In the genomic region with DNA sequence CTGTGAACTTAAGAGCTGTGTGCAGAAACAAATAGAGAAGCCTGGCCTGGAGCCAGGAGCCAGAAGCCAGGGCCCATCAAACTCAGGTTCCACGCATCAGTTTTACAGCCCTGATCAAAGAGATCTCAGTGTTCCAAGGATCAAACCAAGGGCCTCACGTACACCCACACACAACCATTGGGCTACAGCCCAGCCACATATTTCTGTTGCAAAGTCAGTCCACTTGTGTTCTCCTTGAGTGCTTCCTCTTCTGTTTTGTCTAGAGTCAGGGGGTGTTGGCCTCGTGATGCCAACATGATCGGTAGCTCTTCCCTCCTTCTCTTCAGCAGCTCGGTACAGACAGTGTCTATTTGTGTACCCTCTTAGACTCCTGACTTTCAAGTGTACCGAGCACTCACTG, we compare ENCODE assay signal across 11 mouse cellular contexts. TPM values are rescaled to one million over a fixed set of nuclear protein-coding genes. Genes with fewer than 3 reads are reported as not detected.
A peak's percentile ranks its signal among the peaks of the same experiment; 100 is the strongest.
DNase-seq lines count a peak whose midpoint lies in the region; ATAC-seq lines count a peak whose summit lies in the region.
"Had no signal": no experiment of that assay in that cellular context is flagged by ENCODE, and none has a peak within 500 bp of the region (broad histone marks: within the 10 kb centered on the region; RNA-seq: fewer than 3 reads in every experiment).

No protein-coding gene starts in this region.

- no peaks in the 10 kb centered on the region for H3K9me3 ChIP-seq in kidney, embryonic 14.5 days (ENCODE audit: control insufficient read depth, low read length)
- no peaks in the 10 kb centered on the region for H3K9me3 ChIP-seq in lung, embryonic 15.5 days
- H3K9me3 ChIP-seq: limb, embryonic 13.5 days had no signal

- no peaks in the 10 kb centered on the region for H3K27me3 ChIP-seq in kidney, embryonic 14.5 days (ENCODE audit: control insufficient read depth, insufficient read depth, low read length)
- peaks cover 11% of the 10 kb centered on the region; the same call in 1 of the 2 replicates for H3K27me3 ChIP-seq in lung, embryonic 15.5 days
- no peaks in the 10 kb centered on the region for H3K27me3 ChIP-seq in splenic B cell, adult 2 months (ENCODE audit: control insufficient read depth, insufficient read depth, low read length, poor library complexity, severe bottlenecking)

- 0 out of 2 replicates have a peak, but pooled peaks cover 4% of the 10 kb centered on the region for H3K4me1 ChIP-seq in kidney, embryonic 14.5 days (ENCODE audit: control insufficient read depth, insufficient read depth, low read length)
- peaks cover 22% of the 10 kb centered on the region for H3K4me1 ChIP-seq in lung, embryonic 15.5 days
- H3K4me1 ChIP-seq: limb, embryonic 13.5 days had no signal

- 14% methylated on average over 6 of the region's 6 CpGs for WGBS in kidney, embryonic 14.5 days
- WGBS in lung, embryonic 15.5 days: 27% methylated on average over 6 of the region's 6 CpGs

- H3K36me3 ChIP-seq in kidney, embryonic 14.5 days (ENCODE audit: control insufficient read depth, insufficient read depth, low read length): no peaks in the 10 kb centered on the region
- no peaks in the 10 kb centered on the region for H3K36me3 ChIP-seq in lung, embryonic 15.5 days
- H3K36me3 ChIP-seq in splenic B cell, adult 2 months (ENCODE audit: control insufficient read depth, insufficient read depth, low read length, poor library complexity, severe bottlenecking): no peaks in the 10 kb centered on the region
- H3K36me3 ChIP-seq: limb, embryonic 13.5 days had no signal

- no peak overlapping the region for H3K4me3 ChIP-seq in kidney, embryonic 14.5 days (ENCODE audit: low read length)
- no peak overlapping the region for H3K4me3 ChIP-seq in lung, embryonic 15.5 days
- H3K4me3 ChIP-seq: erythroblast, embryonic 14.5 days; limb, embryonic 13.5 days had no signal

- H3K9ac ChIP-seq in kidney, embryonic 14.5 days (ENCODE audit: low read depth, low read length): no peak overlapping the region
- H3K9ac ChIP-seq in lung, embryonic 15.5 days: no peak overlapping the region
- H3K9ac ChIP-seq: limb, embryonic 13.5 days had no signal

- no peak overlapping the region for H3K27ac ChIP-seq in kidney, embryonic 14.5 days (ENCODE audit: low read depth, low read length)
- H3K27ac ChIP-seq in lung, embryonic 15.5 days: peak overlapping the region; percentile 12; the same call in 1 of the 2 replicates
- H3K27ac ChIP-seq: limb, embryonic 13.5 days had no signal

- H3K4me2 ChIP-seq in kidney, embryonic 14.5 days (replicated peaks; ENCODE audit: low read depth, low read length): no peak overlapping the region
- H3K4me2 ChIP-seq in lung, embryonic 15.5 days: 0 out of 2 replicates have a peak overlapping the region, but pooled peaks have one; percentile 9
- H3K4me2 ChIP-seq: limb, embryonic 13.5 days had no signal

- no peak for DNase-seq in kidney, postnatal 36 days
- peak; percentile 48 for DNase-seq in testis, postnatal 14 days (ENCODE audit: low spot score)
- no peak for DNase-seq in testis, postnatal 10 days (ENCODE audit: low spot score)
- peak; percentile 10 for DNase-seq in splenic B cell, adult 2 months (ENCODE audit: low read depth, low spot score)
- DNase-seq in yolk sac, embryonic 10.5 days (ENCODE audit: low spot score): no peak
- DNase-seq: retina, postnatal 1 day had no signal

- peak; percentile 70 for ATAC-seq in kidney, embryonic 14.5 days (ENCODE audit: low FRiP score, low TSS enrichment)
- peak; percentile 46 for ATAC-seq in lung, embryonic 15.5 days (ENCODE audit: borderline replicate concordance, extremely low read depth, low FRiP score, low TSS enrichment)
- ATAC-seq: activated CD4-positive, CD25-positive, alpha-beta regulatory T cell, adult 4 months had no signal

RNA-seq across cellular contexts. Expression of a gene that starts 34.2 kb away (rescaled TPM):
- polyA plus RNA-seq in kidney, embryonic 14.5 days (2014; fragmentation: Nextera tagmentation; extraction: Ambion mirVana): 0.79 and 1.8 TPM in 2 replicates
- 1.4 and 1.5 TPM in 2 replicates for polyA plus RNA-seq in lung, embryonic 15.5 days (2015; fragmentation: Nextera tagmentation; extraction: Ambion mirVana)

Comparison
In these comparisons a context has a peak if more than half of its experiments do, and no peak if none do; other contexts are left out.
1. DNase-seq: peak in testis, postnatal 14 days (single experiment) and splenic B cell, adult 2 months (single experiment); none in kidney, postnatal 36 days (0 of 2), testis, postnatal 10 days (single experiment) and yolk sac, embryonic 10.5 days (single experiment).